Mouse (Mus musculus) forebrain, embryonic 13.5 days (tissue): Measurements from ENCODE around the gene Srsf11. TPM values are rescaled to one million over a fixed set of nuclear protein-coding genes. Genes with fewer than 3 reads are reported as not detected.

Experiments
- ATAC-seq: fragments of 200-750 bp; cut with Nextera tagmentation; 2 replicates; pipeline ENCODE4 v1.8.0; 2017
- H3K27ac ChIP-seq: fragments of 300-500 bp; sonication (generic); 2 replicates; pipeline ENCODE4 v1.5.1; 2015; ENCODE audit warnings: inconsistent platforms, mild to moderate bottlenecking, moderate library complexity
- H3K27me3 ChIP-seq: fragments of 300-500 bp; sonication (generic); 2 replicates; pipeline ENCODE4 v1.6.1; 2015; ENCODE audit warnings: mild to moderate bottlenecking, inconsistent platforms
- H3K36me3 ChIP-seq: fragments of 300-500 bp; sonication (generic); 2 replicates; pipeline ENCODE4 v1.6.1; 2015; ENCODE audit warnings: mild to moderate bottlenecking, inconsistent platforms; ENCODE audit not compliant: poor library complexity, severe bottlenecking
- H3K4me1 ChIP-seq: fragments of 300-500 bp; sonication (generic); 2 replicates; pipeline ENCODE4 v1.6.1; 2015; ENCODE audit warnings: inconsistent platforms
- H3K4me2 ChIP-seq: fragments of 300-500 bp; sonication (generic); 2 replicates; pipeline ENCODE4 v1.6.1; 2015; ENCODE audit warnings: inconsistent platforms, mild to moderate bottlenecking, moderate library complexity
- H3K4me3 ChIP-seq: fragments of 300-500 bp; sonication (generic); 2 replicates; pipeline ENCODE4 v1.5.1; 2015; ENCODE audit warnings: mild to moderate bottlenecking, inconsistent platforms
- H3K9ac ChIP-seq: fragments of 300-500 bp; sonication (generic); 2 replicates; pipeline ENCODE4 v1.6.1; 2015; ENCODE audit warnings: mild to moderate bottlenecking, inconsistent platforms
- H3K9me3 ChIP-seq: fragments of 300-500 bp; sonication (generic); replicated peaks from 2 replicates; pipeline ENCODE4 v1.6.1; 2016; ENCODE audit warnings: inconsistent platforms
- WGBS: fragments of 180-500 bp; shearing (Covaris S2); methylation state at CpG from one replicate; pipeline ENCODE4 v1.1.7; 2015; 5-methylcytosine and 5-hydroxymethylcytosine counted together
- polyA plus RNA-seq: library from polyadenylated mRNA; unstranded; fragments of >200 nt; fragmentation: Nextera tagmentation; extraction: Ambion mirVana; gene quantifications from 2 replicates; pipeline ENCODE4 v1.2.1, GENCODE M21; 2015

The Srsf11 gene
- polyA plus RNA-seq, 1 experiment from 2014 or later, result 352 TPM

- Histone ChIP-seq H3K27ac (no peak overlapping the region), H3K4me2 (no peak overlapping the region), H3K9ac (no peak overlapping the region), H3K36me3 (peaks cover 8% of the 10 kb centered on the region), H3K4me1 (no peaks in the 10 kb centered on the region), H3K9me3 (no peaks in the 10 kb centered on the region), H3K27me3 (no peaks in the 10 kb centered on the region), H3K4me3 (no peak overlapping the region)
- ATAC-seq, result no peak
- WGBS, result 93% methylated on average over 2 of the region's 2 CpGs
Observed at GRCm38 (mm10) chr3:157971151-157971550, 65.3 kb downstream of the Srsf11 start.

Other genes starting within 250 kb of the Srsf11 start
- gene Cth, start 111.6 kb downstream of the Srsf11 start, polyA plus RNA-seq, result 7.3 and 8.8 TPM in 2 replicates
- gene Ankrd13c, start 89.4 kb downstream of the Srsf11 start, polyA plus RNA-seq, result 21.3 and 22.5 TPM in 2 replicates
- 65.8 and 75.4 TPM in 2 replicates for gene Lrrc40, start within 50 bp of the Srsf11 start, polyA plus RNA-seq